Mouse (Mus musculus): ENCODE measurements around the gene Cpxm2. TPM values are rescaled to one million over a fixed set of nuclear protein-coding genes. Genes with fewer than 3 reads are reported as not detected.

Gene Cpxm2
- polyA plus RNA-seq, 1 experiment, result 1.2 TPM

- H3K9me3 ChIP-seq (replicated peaks; ENCODE audit: control insufficient read depth, insufficient read depth, low read length, poor library complexity, severe bottlenecking), result no peaks in the 10 kb centered on the region
- no peaks in the 10 kb centered on the region for H3K4me1 ChIP-seq (ENCODE audit: control insufficient read depth, insufficient read depth, low read length)
- no peak overlapping the region for H3K27ac ChIP-seq (ENCODE audit: insufficient read depth, low read length)
- no peak for TF ChIP-seq EP300 (IDR thresholded peaks at IDR 0.05; ENCODE audit: insufficient read depth, low read depth, low read length)
- TF ChIP-seq POLR2A (IDR thresholded peaks at IDR 0.05; ENCODE audit: insufficient read depth, low read length), result no peak
- TF ChIP-seq CTCF (IDR thresholded peaks at IDR 0.05; ENCODE audit: low read depth, low read length), result no peak
- H3K36me3 ChIP-seq (ENCODE audit: control insufficient read depth, insufficient read depth, low read length, poor library complexity, severe bottlenecking), result no peaks in the 10 kb centered on the region
- no peak overlapping the region for H3K4me3 ChIP-seq (ENCODE audit: low read depth, low read length)
- H3K27me3 ChIP-seq (ENCODE audit: control insufficient read depth, insufficient read depth, low read length, poor library complexity, severe bottlenecking), result no peaks in the 10 kb centered on the region
- H3K9ac ChIP-seq (ENCODE audit: low read depth, poor library complexity, severe bottlenecking), result no peak overlapping the region
Measured at GRCm38 (mm10) chr7:132123211-132123610, 31.3 kb downstream of the Cpxm2 start.

GRCm38 (mm10) chr7:132119817-132120216, 34.7 kb downstream of the Cpxm2 start:
- no peak overlapping the region for H3K9ac ChIP-seq (ENCODE audit: low read depth, poor library complexity, severe bottlenecking)
- H3K9me3 ChIP-seq (replicated peaks; ENCODE audit: control insufficient read depth, insufficient read depth, low read length, poor library complexity, severe bottlenecking), result no peaks in the 10 kb centered on the region
- H3K27ac ChIP-seq (ENCODE audit: insufficient read depth, low read length), result no peak overlapping the region
- no peak overlapping the region for H3K4me3 ChIP-seq (ENCODE audit: low read depth, low read length)
- H3K4me1 ChIP-seq (ENCODE audit: control insufficient read depth, insufficient read depth, low read length), result no peaks in the 10 kb centered on the region
- TF ChIP-seq CTCF (IDR thresholded peaks at IDR 0.05; ENCODE audit: low read depth, low read length) (no peak), EP300 (IDR thresholded peaks at IDR 0.05; ENCODE audit: insufficient read depth, low read depth, low read length) (no peak), POLR2A (IDR thresholded peaks at IDR 0.05; ENCODE audit: insufficient read depth, low read length) (no peak)
- H3K36me3 ChIP-seq (ENCODE audit: control insufficient read depth, insufficient read depth, low read length, poor library complexity, severe bottlenecking), result no peaks in the 10 kb centered on the region
- no peaks in the 10 kb centered on the region for H3K27me3 ChIP-seq (ENCODE audit: control insufficient read depth, insufficient read depth, low read length, poor library complexity, severe bottlenecking)

GRCm38 (mm10) chr7:132111770-132112169, 42.8 kb downstream of the Cpxm2 start:
- no peaks in the 10 kb centered on the region for H3K9me3 ChIP-seq (replicated peaks; ENCODE audit: control insufficient read depth, insufficient read depth, low read length, poor library complexity, severe bottlenecking)

GRCm38 (mm10) chr7:132110308-132110707, 44.2 kb downstream of the Cpxm2 start:
- Histone ChIP-seq H3K27me3 (ENCODE audit: control insufficient read depth, insufficient read depth, low read length, poor library complexity, severe bottlenecking) (no peaks in the 10 kb centered on the region), H3K36me3 (ENCODE audit: control insufficient read depth, insufficient read depth, low read length, poor library complexity, severe bottlenecking) (no peaks in the 10 kb centered on the region), H3K4me1 (ENCODE audit: control insufficient read depth, insufficient read depth, low read length) (no peaks in the 10 kb centered on the region), H3K27ac (ENCODE audit: insufficient read depth, low read length) (no peak overlapping the region), H3K4me3 (ENCODE audit: low read depth, low read length) (no peak overlapping the region), H3K9ac (ENCODE audit: low read depth, poor library complexity, severe bottlenecking) (no peak overlapping the region), H3K9me3 (replicated peaks; ENCODE audit: control insufficient read depth, insufficient read depth, low read length, poor library complexity, severe bottlenecking) (no peaks in the 10 kb centered on the region)
- TF ChIP-seq POLR2A (IDR thresholded peaks at IDR 0.05; ENCODE audit: insufficient read depth, low read length) (no peak), EP300 (IDR thresholded peaks at IDR 0.05; ENCODE audit: insufficient read depth, low read depth, low read length) (no peak), CTCF (IDR thresholded peaks at IDR 0.05; ENCODE audit: low read depth, low read length) (no peak)

More at GRCm38 (mm10) chr7:132111770-132112169, 42.8 kb downstream of the Cpxm2 start:
- TF ChIP-seq CTCF (IDR thresholded peaks at IDR 0.05; ENCODE audit: low read depth, low read length), result no peak
- TF ChIP-seq POLR2A (IDR thresholded peaks at IDR 0.05; ENCODE audit: insufficient read depth, low read length), result no peak
- TF ChIP-seq EP300 (IDR thresholded peaks at IDR 0.05; ENCODE audit: insufficient read depth, low read depth, low read length), result no peak
- no peaks in the 10 kb centered on the region for H3K36me3 ChIP-seq (ENCODE audit: control insufficient read depth, insufficient read depth, low read length, poor library complexity, severe bottlenecking)
- H3K27ac ChIP-seq (ENCODE audit: insufficient read depth, low read length), result no peak overlapping the region
- H3K4me1 ChIP-seq (ENCODE audit: control insufficient read depth, insufficient read depth, low read length), result no peaks in the 10 kb centered on the region
- no peak overlapping the region for H3K4me3 ChIP-seq (ENCODE audit: low read depth, low read length)
- H3K27me3 ChIP-seq (ENCODE audit: control insufficient read depth, insufficient read depth, low read length, poor library complexity, severe bottlenecking), result no peaks in the 10 kb centered on the region
- no peak overlapping the region for H3K9ac ChIP-seq (ENCODE audit: low read depth, poor library complexity, severe bottlenecking)

GRCm38 (mm10) chr7:132106891-132107290, 47.6 kb downstream of the Cpxm2 start:
- TF ChIP-seq CTCF (IDR thresholded peaks at IDR 0.05; ENCODE audit: low read depth, low read length), result no peak
- TF ChIP-seq EP300 (IDR thresholded peaks at IDR 0.05; ENCODE audit: insufficient read depth, low read depth, low read length), result no peak
- no peak for TF ChIP-seq POLR2A (IDR thresholded peaks at IDR 0.05; ENCODE audit: insufficient read depth, low read length)
- no peaks in the 10 kb centered on the region for H3K27me3 ChIP-seq (ENCODE audit: control insufficient read depth, insufficient read depth, low read length, poor library complexity, severe bottlenecking)

GRCm38 (mm10) chr7:132105326-132105725, 49.2 kb downstream of the Cpxm2 start:
- Histone ChIP-seq H3K27me3 (ENCODE audit: control insufficient read depth, insufficient read depth, low read length, poor library complexity, severe bottlenecking) (no peaks in the 10 kb centered on the region), H3K4me1 (ENCODE audit: control insufficient read depth, insufficient read depth, low read length) (no peaks in the 10 kb centered on the region), H3K9ac (ENCODE audit: low read depth, poor library complexity, severe bottlenecking) (no peak overlapping the region), H3K9me3 (replicated peaks; ENCODE audit: control insufficient read depth, insufficient read depth, low read length, poor library complexity, severe bottlenecking) (no peaks in the 10 kb centered on the region), H3K27ac (ENCODE audit: insufficient read depth, low read length) (no peak overlapping the region), H3K4me3 (ENCODE audit: low read depth, low read length) (no peak overlapping the region), H3K36me3 (ENCODE audit: control insufficient read depth, insufficient read depth, low read length, poor library complexity, severe bottlenecking) (no peaks in the 10 kb centered on the region)
- TF ChIP-seq POLR2A (IDR thresholded peaks at IDR 0.05; ENCODE audit: insufficient read depth, low read length) (no peak), EP300 (IDR thresholded peaks at IDR 0.05; ENCODE audit: insufficient read depth, low read depth, low read length) (no peak), CTCF (IDR thresholded peaks at IDR 0.05; ENCODE audit: low read depth, low read length) (no peak)

More at GRCm38 (mm10) chr7:132106891-132107290, 47.6 kb downstream of the Cpxm2 start:
- no peaks in the 10 kb centered on the region for H3K4me1 ChIP-seq (ENCODE audit: control insufficient read depth, insufficient read depth, low read length)
- no peak overlapping the region for H3K27ac ChIP-seq (ENCODE audit: insufficient read depth, low read length)
- H3K36me3 ChIP-seq (ENCODE audit: control insufficient read depth, insufficient read depth, low read length, poor library complexity, severe bottlenecking), result no peaks in the 10 kb centered on the region
- no peak overlapping the region for H3K9ac ChIP-seq (ENCODE audit: low read depth, poor library complexity, severe bottlenecking)
- no peak overlapping the region for H3K4me3 ChIP-seq (ENCODE audit: low read depth, low read length)
- H3K9me3 ChIP-seq (replicated peaks; ENCODE audit: control insufficient read depth, insufficient read depth, low read length, poor library complexity, severe bottlenecking), result no peaks in the 10 kb centered on the region

Measured in ES-Bruce4 (cell line).